Comparison of ENCODE assay signal across 27 mouse cellular contexts in the genomic region with DNA sequence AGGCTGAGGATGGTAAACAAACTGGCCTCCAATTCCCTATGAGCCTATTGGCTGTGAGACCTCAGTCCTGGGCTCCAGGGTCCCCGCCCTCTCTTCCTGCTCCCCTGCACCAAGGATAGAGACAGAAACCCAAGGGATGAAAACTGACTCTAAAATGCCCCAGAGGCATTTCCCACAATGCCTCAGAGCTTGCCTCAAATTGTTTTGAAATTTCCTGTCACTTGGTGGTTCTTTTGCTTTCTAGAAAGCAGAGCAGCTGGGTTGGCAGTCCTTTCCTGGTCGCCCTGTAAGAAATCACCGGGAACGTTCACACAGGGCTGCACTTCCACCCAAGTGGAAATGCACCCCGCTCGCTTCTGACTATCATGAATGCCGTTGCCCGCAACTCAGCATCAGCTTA.
DNase-seq lines count a peak whose midpoint lies in the region; ATAC-seq and TF ChIP-seq lines count a peak whose summit lies in the region.
"Had no signal": no experiment of that assay in that cellular context is flagged by ENCODE, and none has a peak within 500 bp of the region (broad histone marks: within the 10 kb centered on the region; RNA-seq: fewer than 3 reads in every experiment).

No protein-coding gene starts in this region.

- TF ChIP-seq CTCF in hindbrain, postnatal 0 days (IDR thresholded peaks at IDR 0.05; ENCODE audit: low read depth): no peak
- no peak for TF ChIP-seq CTCF in lung, postnatal 0 days (IDR thresholded peaks at IDR 0.05)

- no peaks in the 10 kb centered on the region for H3K36me3 ChIP-seq in hindbrain, postnatal 0 days (ENCODE audit: insufficient read depth, low read length)
- H3K36me3 ChIP-seq in hindbrain, embryonic 12.5 days: no peaks in the 10 kb centered on the region
- no peaks in the 10 kb centered on the region for H3K36me3 ChIP-seq in lung, postnatal 0 days (ENCODE audit: insufficient read depth, low read length)
- H3K36me3 ChIP-seq in embryonic facial prominence, embryonic 15.5 days: no peaks in the 10 kb centered on the region
- H3K36me3 ChIP-seq: G1E; heart, embryonic 12.5 days; hindbrain, embryonic 13.5 days; limb, embryonic 12.5 days; neural tube, embryonic 15.5 days had no signal

- no peak for ATAC-seq in hindbrain, postnatal 0 days
- ATAC-seq in hindbrain, embryonic 12.5 days (ENCODE audit: low FRiP score): no peak
- ATAC-seq in lung, postnatal 0 days: peak; percentile 43; the same call in 1 of the 2 replicates
- ATAC-seq in embryonic facial prominence, embryonic 15.5 days (ENCODE audit: insufficient number of reproducible peaks, low FRiP score, low TSS enrichment, low read depth): 0 out of 2 replicates have a peak, but pooled peaks have one; percentile 22
- ATAC-seq: forebrain, embryonic 14.5 days; liver, postnatal 0 days; midbrain, embryonic 16.5 days had no signal

- DNase-seq in hindbrain, postnatal 0 days (ENCODE audit: low spot score): no peak
- DNase-seq in lung, postnatal 0 days (ENCODE audit: low spot score): no peak
- DNase-seq in lung, postnatal 25 days (ENCODE audit: low spot score): no peak
- peak; percentile 47 for DNase-seq in 416B (ENCODE audit: low read depth)
- DNase-seq in neural tube, embryonic 10.5 days (ENCODE audit: extremely low spot score, low spot score): no peak
- no peak for DNase-seq in urinary bladder, postnatal 36 days (ENCODE audit: low spot score in 2 of 2)
- DNase-seq: adrenal gland, postnatal 10 days; B cell, adult 2 months; cerebellum, adult 18-20 months; gastrocnemius, postnatal 10 days; heart, adult 18-20 months; heart, postnatal 14 days; kidney, adult 9 months; kidney, postnatal 36 days; liver, postnatal 0 days; thymus, postnatal 14 days had no signal

- H3K4me2 ChIP-seq in hindbrain, postnatal 0 days (ENCODE audit: low read depth, low read length): no peak overlapping the region
- H3K4me2 ChIP-seq in hindbrain, embryonic 12.5 days (replicated peaks): no peak overlapping the region
- no peak overlapping the region for H3K4me2 ChIP-seq in lung, postnatal 0 days (replicated peaks; ENCODE audit: low read depth, low read length)
- H3K4me2 ChIP-seq in embryonic facial prominence, embryonic 15.5 days (replicated peaks): no peak overlapping the region
- H3K4me2 ChIP-seq: heart, embryonic 12.5 days; hindbrain, embryonic 13.5 days; limb, embryonic 12.5 days; liver, embryonic 11.5 days; neural tube, embryonic 15.5 days had no signal

- no peaks in the 10 kb centered on the region for H3K9me3 ChIP-seq in hindbrain, postnatal 0 days (ENCODE audit: low read length)
- no peaks in the 10 kb centered on the region for H3K9me3 ChIP-seq in hindbrain, embryonic 12.5 days (replicated peaks)
- H3K9me3 ChIP-seq in lung, postnatal 0 days (ENCODE audit: low read length): no peaks in the 10 kb centered on the region
- H3K9me3 ChIP-seq in embryonic facial prominence, embryonic 15.5 days (replicated peaks): no peaks in the 10 kb centered on the region
- H3K9me3 ChIP-seq: heart, embryonic 12.5 days; hindbrain, embryonic 13.5 days; limb, embryonic 12.5 days; neural tube, embryonic 15.5 days had no signal

- H3K4me3 ChIP-seq in hindbrain, postnatal 0 days (ENCODE audit: low read length): no peak overlapping the region
- no peak overlapping the region for H3K4me3 ChIP-seq in hindbrain, embryonic 12.5 days
- no peak overlapping the region for H3K4me3 ChIP-seq in lung, postnatal 0 days (ENCODE audit: low read depth, low read length)
- no peak overlapping the region for H3K4me3 ChIP-seq in embryonic facial prominence, embryonic 15.5 days (replicated peaks)
- H3K4me3 ChIP-seq: heart, embryonic 12.5 days; hindbrain, embryonic 13.5 days; limb, embryonic 12.5 days; neural tube, embryonic 15.5 days had no signal

- H3K27ac ChIP-seq in hindbrain, postnatal 0 days: 0 out of 2 replicates have a peak overlapping the region, but pooled peaks have one; percentile 6
- no peak overlapping the region for H3K27ac ChIP-seq in hindbrain, embryonic 12.5 days
- H3K27ac ChIP-seq in lung, postnatal 0 days (ENCODE audit: low read length): peak overlapping the region; percentile 43; the same call in 1 of the 2 replicates
- H3K27ac ChIP-seq in embryonic facial prominence, embryonic 15.5 days (replicated peaks): 0 out of 2 replicates have a peak overlapping the region, but pooled peaks have one; percentile 8
- H3K27ac ChIP-seq: hindbrain, embryonic 13.5 days; limb, embryonic 12.5 days; neural tube, embryonic 15.5 days had no signal

- no peak overlapping the region for H3K9ac ChIP-seq in hindbrain, postnatal 0 days (replicated peaks; ENCODE audit: low read length)
- no peak overlapping the region for H3K9ac ChIP-seq in hindbrain, embryonic 12.5 days
- H3K9ac ChIP-seq in lung, postnatal 0 days (replicated peaks; ENCODE audit: low read depth): no peak overlapping the region
- no peak overlapping the region for H3K9ac ChIP-seq in embryonic facial prominence, embryonic 15.5 days
- H3K9ac ChIP-seq: heart, embryonic 12.5 days; hindbrain, embryonic 13.5 days; limb, embryonic 12.5 days; liver, postnatal 0 days; neural tube, embryonic 15.5 days had no signal

- H3K4me1 ChIP-seq in hindbrain, postnatal 0 days (ENCODE audit: insufficient read depth, low read length): peaks cover 12% of the 10 kb centered on the region; the same call in 1 of the 2 replicates
- H3K4me1 ChIP-seq in hindbrain, embryonic 12.5 days: peaks cover 6% of the 10 kb centered on the region
- H3K4me1 ChIP-seq in lung, postnatal 0 days (ENCODE audit: insufficient read depth, low read depth, low read length): peaks cover 8% of the 10 kb centered on the region; the same call in 1 of the 2 replicates
- peaks cover 17% of the 10 kb centered on the region for H3K4me1 ChIP-seq in embryonic facial prominence, embryonic 15.5 days

- 62% methylated on average over 8 of the region's 8 CpGs for WGBS in hindbrain, postnatal 0 days
- WGBS in hindbrain, embryonic 12.5 days: 81% methylated on average over 8 of the region's 8 CpGs
- WGBS in lung, postnatal 0 days: 70% methylated on average over 8 of the region's 8 CpGs
- WGBS in embryonic facial prominence, embryonic 15.5 days: 58% methylated on average over 8 of the region's 8 CpGs

- H3K27me3 ChIP-seq in hindbrain, postnatal 0 days (ENCODE audit: insufficient read depth, low read length): no peaks in the 10 kb centered on the region
- peaks cover 3% of the 10 kb centered on the region; the same call in 1 of the 2 replicates for H3K27me3 ChIP-seq in hindbrain, embryonic 12.5 days
- H3K27me3 ChIP-seq in lung, postnatal 0 days (replicated peaks; ENCODE audit: insufficient read depth, low read length): no peaks in the 10 kb centered on the region
- no peaks in the 10 kb centered on the region for H3K27me3 ChIP-seq in embryonic facial prominence, embryonic 15.5 days
- H3K27me3 ChIP-seq: CH12.LX; heart, embryonic 12.5 days; limb, embryonic 12.5 days; neural tube, embryonic 15.5 days had no signal

- no peak for TF ChIP-seq EP300 in lung, postnatal 0 days (IDR thresholded peaks at IDR 0.05)

Comparison
In these comparisons a context has a peak if more than half of its experiments do, and no peak if none do; other contexts are left out.
1. ATAC-seq: peak in lung, postnatal 0 days (single experiment) and embryonic facial prominence, embryonic 15.5 days (single experiment); none in hindbrain, postnatal 0 days (single experiment) and hindbrain, embryonic 12.5 days (single experiment).